Mouse (Mus musculus) forebrain, postnatal 0 days (tissue): ENCODE measurements around the gene Vmn1r39. TPM values are rescaled to one million over a fixed set of nuclear protein-coding genes. Genes with fewer than 3 reads are reported as not detected.
"Not testable (repeated sequence)": the region's sequence is repeated elsewhere in the genome, so short reads cannot be mapped to it uniquely, and the experiment has no call there.

Experiments
- ATAC-seq: fragments of 200-750 bp; cut with Nextera tagmentation; 2 replicates; pipeline ENCODE4 v1.8.0; 2017; ENCODE audit warnings: mild to moderate bottlenecking, moderate library complexity
- DNase-seq: peaks from one replicate; pipeline ENCODE4 v3.0.0-alpha.2; 2015
- H3K27ac ChIP-seq: fragments of 300-500 bp; sonication (generic); 2 replicates; pipeline ENCODE4 v1.5.1; 2014; ENCODE audit warnings: low read depth, mild to moderate bottlenecking, antibody characterized with exemption, low read length, moderate library complexity, mixed read lengths
- H3K27me3 ChIP-seq: fragments of 300-500 bp; sonication (generic); 2 replicates; pipeline ENCODE4 v1.6.1; 2014; ENCODE audit warnings: mild to moderate bottlenecking, low read length, mixed read lengths; ENCODE audit not compliant: insufficient read depth
- H3K36me3 ChIP-seq: fragments of 300-500 bp; sonication (generic); 2 replicates; pipeline ENCODE4 v1.6.1; 2014; ENCODE audit warnings: mild to moderate bottlenecking, moderate library complexity; ENCODE audit not compliant: insufficient read depth
- H3K4me1 ChIP-seq: fragments of 300-500 bp; sonication (generic); 2 replicates; pipeline ENCODE4 v1.6.1; 2014; ENCODE audit warnings: antibody characterized with exemption; ENCODE audit not compliant: insufficient read depth
- H3K4me2 ChIP-seq: fragments of 300-500 bp; sonication (generic); 2 replicates; pipeline ENCODE4 v1.6.1; 2014; ENCODE audit warnings: low read depth, mild to moderate bottlenecking, moderate library complexity
- H3K4me3 ChIP-seq: fragments of 300-500 bp; sonication (generic); 2 replicates; pipeline ENCODE4 v1.5.1; 2014; ENCODE audit warnings: low read depth, low read length, mixed read lengths
- H3K9ac ChIP-seq: fragments of 300-500 bp; sonication (generic); 2 replicates; pipeline ENCODE4 v1.6.1; 2014; ENCODE audit warnings: mild to moderate bottlenecking
- H3K9me3 ChIP-seq: fragments of 300-500 bp; sonication (generic); 2 replicates; pipeline ENCODE4 v1.6.1; 2016; ENCODE audit warnings: low read length
- CTCF ChIP-seq: sonication (generic); IDR thresholded peaks from 2 replicates; pipeline ENCODE4 v1.5.1; 2016; ENCODE audit warnings: antibody characterized with exemption, control low read depth, low read depth
- WGBS: fragments of 180-500 bp; shearing (Covaris S2); extraction: QIAGEN DNeasy Blood & Tissue Kit; methylation state at CpG from one replicate; pipeline ENCODE4 v1.1.7; 2014; 5-methylcytosine and 5-hydroxymethylcytosine counted together
- polyA plus RNA-seq: library from polyadenylated mRNA; unstranded; fragments of >200 nt; fragmentation: Nextera tagmentation; extraction: Ambion mirVana; gene quantifications from 2 replicates; pipeline ENCODE4 v1.2.1, GENCODE M21; 2015
- total RNA-seq: library from RNA; depleted of rRNA; stranded (reverse); fragments of >200 nt; gene quantifications from 2 replicates; pipeline ENCODE4 v1.2.3, GENCODE M21; 2014; rRNA removed

Gene Vmn1r39
- total and polyA plus RNA-seq, 2 experiments from 2014 or later: not detected

GRCm38 (mm10) chr6:66805713-66806112, 4.7 kb downstream of the Vmn1r39 start:
- ATAC-seq (no peak), DNase-seq (no peak)
- no peak overlapping the region for H3K4me3 ChIP-seq
- no peak overlapping the region for H3K27ac ChIP-seq
- H3K27me3 ChIP-seq: no peaks in the 10 kb centered on the region
- TF ChIP-seq CTCF: no peak
- no peak overlapping the region for H3K4me2 ChIP-seq
- H3K9me3 ChIP-seq: no peaks in the 10 kb centered on the region
- 90% methylated on average over 3 of the region's 3 CpGs for WGBS
- H3K36me3 ChIP-seq: no peaks in the 10 kb centered on the region
- no peaks in the 10 kb centered on the region for H3K4me1 ChIP-seq
- no peak overlapping the region for H3K9ac ChIP-seq

GRCm38 (mm10) chr6:66782527-66782926, 27.9 kb downstream of the Vmn1r39 start, which contains the start of gene Vmn1r38:
TSS of gene Vmn1r38 (minus strand) at chr6:66782627.
- H3K4me3 ChIP-seq, H3K27me3 ChIP-seq, H3K36me3 ChIP-seq, ATAC-seq, H3K27ac ChIP-seq, H3K4me1 ChIP-seq, H3K9ac ChIP-seq, H3K9me3 ChIP-seq, DNase-seq, H3K4me2 ChIP-seq: not testable (repeated sequence)

Other genes with a start within 250 kb of the Vmn1r39 start
- not detected in 2 replicates for gene Vmn1r33, start 192.3 kb downstream of the Vmn1r39 start, total RNA-seq
- gene Vmn1r33, start 192.3 kb downstream of the Vmn1r39 start, polyA plus RNA-seq: not detected in 2 replicates
- gene Vmn1r34, start 166.7 kb downstream of the Vmn1r39 start, total RNA-seq: not detected in 2 replicates
- gene Vmn1r34, start 166.7 kb downstream of the Vmn1r39 start, polyA plus RNA-seq: not detected in 2 replicates
- not detected in 2 replicates for gene Vmn1r35, start 124.7 kb downstream of the Vmn1r39 start, total RNA-seq
- gene Vmn1r35, start 124.7 kb downstream of the Vmn1r39 start, polyA plus RNA-seq: not detected in 2 replicates
- not detected in 2 replicates for gene Vmn1r36, start 91.4 kb downstream of the Vmn1r39 start, total RNA-seq
- not detected in 2 replicates for gene Vmn1r36, start 91.4 kb downstream of the Vmn1r39 start, polyA plus RNA-seq
- gene Vmn1r37, start 81.2 kb downstream of the Vmn1r39 start, total RNA-seq: not detected in 2 replicates
- gene Vmn1r37, start 81.2 kb downstream of the Vmn1r39 start, polyA plus RNA-seq: not detected in 2 replicates
- not detected in 2 replicates for gene Vmn1r38, start 28.0 kb downstream of the Vmn1r39 start, total RNA-seq
- not detected in 2 replicates for gene Vmn1r38, start 28.0 kb downstream of the Vmn1r39 start, polyA plus RNA-seq
- 23.5 and 27.8 TPM in 2 replicates for gene Gng12, start 85.8 kb upstream of the Vmn1r39 start, total RNA-seq
- 40.5 and 52.0 TPM in 2 replicates for gene Gng12, start 85.8 kb upstream of the Vmn1r39 start, polyA plus RNA-seq
- gene Gadd45a, start 226.8 kb upstream of the Vmn1r39 start, total RNA-seq: 4.8 and 7.9 TPM in 2 replicates
- gene Gadd45a, start 226.8 kb upstream of the Vmn1r39 start, polyA plus RNA-seq: 6.9 and 7.8 TPM in 2 replicates